Mouse (Mus musculus) layer of hippocampus, adult 18-20 months (tissue): Measurements from ENCODE around the gene Utrn. TPM values are rescaled to one million over a fixed set of nuclear protein-coding genes. Genes with fewer than 3 reads are reported as not detected.

Experiments
- DNase-seq, 2 experiments: peaks; one replicate each; pipeline ENCODE4 v3.0.0; 2022; ENCODE audit warnings: low spot score in 2 of 2
- total RNA-seq, 2 experiments: library from RNA; stranded (reverse); gene quantifications; 2 replicates each; pipeline ENCODE4 v1.2.3; 2021

The Utrn gene
- total RNA-seq, 2 experiments from 2014 or later = 32.8 to 34.3 TPM

DNA sequence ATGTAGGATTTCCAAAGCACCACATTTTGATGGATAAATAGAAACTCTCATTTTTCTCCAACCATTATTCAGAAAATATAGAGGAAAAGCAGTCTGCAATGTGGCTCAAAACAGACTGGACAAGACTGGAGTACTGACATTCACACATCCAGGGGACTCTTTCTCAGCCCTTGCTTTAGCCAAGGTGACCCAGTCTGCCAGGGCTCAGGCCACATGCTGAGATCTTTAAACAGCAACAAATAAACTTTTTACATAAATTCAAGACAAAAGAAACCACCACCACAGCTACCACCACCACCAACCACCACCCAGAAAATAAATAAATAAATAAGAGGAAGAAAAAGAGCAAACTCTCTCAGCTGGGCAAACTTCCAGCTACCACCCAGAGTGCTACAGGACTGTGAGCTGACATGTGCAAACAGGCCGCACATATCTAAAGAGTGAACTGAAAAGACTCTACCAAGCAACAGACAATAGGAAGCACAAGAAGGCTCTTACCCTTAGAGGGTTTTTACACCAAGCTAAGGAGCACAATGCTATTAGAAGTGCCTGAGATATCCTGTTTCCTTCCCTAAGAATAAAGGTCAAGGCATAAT lies 319.1 kb downstream of the Utrn start:
- DNase-seq = no peak

DNA sequence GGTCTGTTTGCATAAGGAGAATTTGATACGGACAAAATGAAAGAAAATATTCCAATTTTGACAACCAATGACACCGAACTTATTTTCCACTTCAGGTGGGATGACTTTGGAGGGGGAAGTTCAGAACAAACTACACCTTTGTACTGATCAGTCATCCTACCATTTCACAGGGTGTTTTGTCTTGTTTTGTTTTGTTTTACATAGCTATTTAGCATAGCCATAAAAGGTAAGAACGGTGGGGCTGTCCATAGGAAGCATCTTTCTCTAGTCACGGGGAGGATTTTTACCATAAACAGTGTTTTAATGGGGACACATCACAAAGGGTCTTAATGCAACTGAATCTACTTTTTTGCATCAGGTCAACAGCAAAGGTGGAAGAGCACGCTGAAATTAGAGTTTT lies 319.9 kb downstream of the Utrn start:
- no peak for DNase-seq

DNA sequence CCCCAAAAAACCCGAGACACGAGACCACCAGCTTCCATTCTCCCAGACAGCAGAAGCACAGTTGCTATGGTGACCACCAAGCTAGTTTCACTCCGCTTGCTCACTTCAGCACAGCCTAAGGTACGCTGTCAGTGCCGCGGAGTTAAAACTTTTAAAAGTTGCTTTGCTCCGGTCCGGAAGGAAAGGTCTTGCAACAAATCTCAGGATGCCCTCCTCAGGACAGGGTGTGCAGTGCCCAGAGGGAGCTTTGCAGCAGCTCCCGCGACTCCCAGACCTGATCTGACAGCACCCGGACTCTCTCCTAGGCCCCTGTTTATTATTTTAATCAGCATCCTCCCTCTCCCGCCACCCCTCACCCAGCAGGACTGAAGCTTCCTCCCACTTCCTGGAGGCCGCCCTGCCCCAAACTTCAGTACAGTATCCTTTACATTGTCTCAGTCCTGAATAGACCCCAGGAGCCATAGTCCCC lies 320.5 kb downstream of the Utrn start:
- DNase-seq = peak in 1 of 2 experiments; percentile 14

DNA sequence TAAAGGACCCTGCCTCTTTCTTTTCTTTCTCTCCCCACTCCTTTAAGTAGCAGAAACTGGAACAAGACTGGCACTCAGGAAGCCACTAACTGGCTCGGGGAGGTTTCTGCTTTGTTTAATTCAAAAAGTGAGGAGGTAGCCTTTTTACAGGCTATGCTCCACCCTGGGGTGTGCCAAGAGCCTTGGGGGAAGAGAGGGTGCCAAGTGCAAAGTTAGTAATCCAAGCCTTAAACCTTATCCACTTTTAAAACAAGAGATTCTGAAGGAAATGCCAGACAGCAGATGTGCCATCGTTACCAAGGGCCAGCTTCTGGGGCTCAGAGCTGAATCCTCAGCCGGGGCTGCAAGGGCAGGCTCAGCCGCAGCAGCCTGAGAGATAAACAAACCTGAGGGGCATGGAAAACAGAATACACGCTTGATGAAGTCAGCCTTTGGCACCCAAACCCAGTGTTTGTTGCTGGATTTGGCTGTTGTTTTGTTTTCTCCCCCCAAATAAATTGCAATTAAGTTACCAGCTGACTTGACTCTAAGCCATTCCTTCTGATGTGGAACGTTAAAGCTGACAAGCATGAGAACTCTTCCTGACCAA lies 322.0 kb downstream of the Utrn start:
- DNase-seq = peak in 1 of 2 experiments; percentile 4

DNA sequence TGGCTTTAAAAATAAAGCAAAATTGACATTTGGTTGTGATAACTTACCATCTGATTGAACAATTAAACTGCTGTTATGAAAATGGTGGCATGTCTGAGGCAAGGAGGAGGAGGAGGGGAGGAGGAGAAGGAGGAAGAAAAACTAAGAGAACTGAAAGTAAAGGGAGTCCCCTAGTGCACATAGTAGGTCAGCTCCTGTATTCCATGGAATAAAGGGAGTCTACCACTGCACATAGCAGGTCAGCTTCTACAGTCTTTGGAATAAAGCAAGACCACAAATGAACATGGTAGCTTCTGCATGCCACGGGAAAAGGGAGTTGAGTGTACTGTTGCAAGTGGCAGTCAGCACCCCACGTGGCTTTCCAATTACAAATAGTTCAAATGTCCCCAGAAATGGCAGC lies 323.7 kb downstream of the Utrn start:
- DNase-seq = no peak

DNA sequence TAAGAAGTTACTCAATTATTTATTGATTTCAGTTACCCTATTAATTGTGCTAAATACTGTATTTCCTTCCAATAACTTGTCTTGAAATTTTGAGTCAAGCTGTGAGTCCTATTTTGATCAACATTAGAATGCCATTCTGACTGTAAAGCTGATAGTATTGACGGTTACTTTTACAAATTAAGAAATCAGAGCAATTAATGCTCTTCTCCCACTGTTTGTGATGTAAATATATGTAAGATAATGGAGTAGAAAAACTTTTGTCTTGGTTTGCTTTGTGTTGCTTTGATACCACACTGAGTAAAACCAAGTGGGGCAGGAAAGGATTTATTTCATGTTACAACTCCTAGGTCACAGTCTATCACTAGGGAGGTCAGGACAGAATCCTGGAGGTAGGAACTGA lies 327.4 kb downstream of the Utrn start:
- DNase-seq = no peak

DNA sequence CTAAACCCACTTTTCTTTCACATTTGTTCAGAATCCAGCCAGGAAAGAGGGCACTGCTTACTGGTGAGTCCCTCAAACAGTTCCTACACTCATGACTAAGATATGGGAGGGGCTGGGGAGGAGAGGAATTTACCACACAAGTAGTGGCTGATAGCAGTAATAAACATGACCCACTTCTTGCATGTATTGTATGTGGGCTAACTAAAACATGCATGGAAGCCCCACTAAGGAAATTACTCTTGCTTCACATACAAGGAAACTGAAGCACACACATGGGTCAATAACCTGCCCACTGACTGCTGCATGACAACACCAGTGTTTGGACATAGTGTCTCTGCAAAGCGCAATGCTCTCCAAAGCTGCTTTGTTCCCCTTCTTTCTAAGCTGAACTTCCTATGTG lies 333.9 kb downstream of the Utrn start:
- no peak for DNase-seq

DNA sequence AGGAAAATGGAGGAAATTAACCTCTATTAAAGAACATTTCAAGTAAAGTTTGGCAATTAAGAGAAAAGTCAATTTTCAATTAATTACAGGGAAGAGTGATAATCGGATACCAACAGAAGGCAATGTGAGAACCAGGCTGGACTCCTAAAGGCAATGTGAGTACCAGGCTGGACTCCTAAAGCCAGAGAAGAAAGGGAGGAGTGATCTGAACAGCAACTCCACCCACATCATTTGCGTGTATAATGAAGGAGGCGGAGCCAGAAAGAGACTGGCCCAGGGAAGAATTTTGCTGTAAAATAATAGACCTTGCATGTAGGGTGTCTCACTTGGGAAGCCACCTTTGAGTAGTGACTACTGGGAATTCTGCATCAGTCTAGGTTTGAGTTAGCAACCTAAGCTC lies 334.4 kb downstream of the Utrn start:
- DNase-seq = no peak

DNA sequence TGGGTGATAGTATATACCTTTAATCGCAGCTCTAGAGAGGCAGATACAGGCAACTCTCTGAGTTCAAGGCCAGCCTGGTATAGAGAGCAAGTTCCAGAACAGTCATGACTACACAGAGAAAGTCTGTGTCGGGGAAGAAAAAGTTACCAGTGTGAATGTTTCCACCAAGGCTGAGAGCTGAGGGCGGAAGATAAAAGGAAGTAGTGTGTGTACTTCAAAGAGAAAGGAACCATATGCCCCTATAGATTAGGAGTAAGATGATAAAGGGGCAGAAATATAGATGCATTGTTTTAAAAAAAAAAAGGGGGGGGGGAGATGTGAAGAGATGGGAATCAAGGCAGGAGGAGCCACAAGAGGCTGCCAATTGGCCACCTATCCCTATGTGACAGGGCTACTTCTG lies 334.9 kb downstream of the Utrn start:
- no peak for DNase-seq

DNA sequence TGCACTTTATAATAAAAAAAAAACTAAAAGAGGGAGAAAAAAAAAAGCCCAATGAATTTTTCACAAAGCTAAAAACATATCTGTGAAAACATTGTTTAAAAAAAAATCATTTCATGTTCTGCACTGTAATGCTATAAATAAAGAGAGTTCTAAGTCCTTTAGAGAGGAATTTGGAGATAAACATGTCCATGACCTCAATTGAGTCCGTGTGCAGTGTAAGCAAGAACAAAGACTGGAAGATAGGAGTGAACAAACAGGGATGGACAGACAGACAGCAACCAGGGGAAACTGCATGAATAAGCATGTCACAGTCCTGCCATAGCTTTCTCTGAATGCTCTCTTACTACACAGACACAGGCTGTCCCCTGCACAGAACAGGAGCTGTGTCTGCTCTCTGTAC lies 347.1 kb downstream of the Utrn start:
- no peak for DNase-seq

DNA sequence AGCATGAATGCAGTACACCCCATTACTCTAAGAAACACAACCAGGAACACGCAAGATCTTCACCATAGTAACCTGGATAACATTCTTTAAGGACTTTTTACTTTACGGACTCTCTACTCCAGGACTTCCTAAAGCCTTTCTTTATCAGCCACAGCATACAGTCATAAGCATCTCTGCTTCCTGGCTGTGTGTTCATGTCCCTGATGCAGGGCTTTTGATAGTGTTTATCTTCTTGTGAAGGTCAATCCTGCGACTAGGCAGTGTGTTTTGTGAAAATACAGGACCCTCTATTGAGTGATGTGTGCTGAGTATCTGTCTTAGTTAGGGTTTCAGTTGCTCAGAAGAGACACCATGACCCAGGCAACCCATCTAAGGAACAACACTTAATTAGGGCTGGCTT lies 351.0 kb downstream of the Utrn start:
- no peak for DNase-seq

DNA sequence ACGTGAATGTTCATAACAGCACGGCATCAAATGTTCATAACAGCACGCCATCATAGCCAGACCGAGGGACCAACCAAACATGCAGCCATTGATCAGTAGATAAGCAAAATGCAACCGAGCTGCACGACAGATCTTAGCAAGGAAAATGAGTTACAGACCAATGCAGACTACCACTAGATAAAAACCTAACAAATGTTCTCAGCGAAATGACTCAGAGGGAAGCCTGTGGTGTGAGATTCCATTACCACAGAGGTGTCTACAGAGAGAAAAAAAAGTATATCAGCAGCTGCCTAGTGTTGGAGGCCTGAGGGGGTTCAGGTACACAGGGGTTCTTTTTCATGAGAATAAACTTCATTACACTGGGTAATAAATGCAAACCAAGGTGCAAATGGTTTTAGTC lies 363.6 kb downstream of the Utrn start:
- no peak for DNase-seq

DNA sequence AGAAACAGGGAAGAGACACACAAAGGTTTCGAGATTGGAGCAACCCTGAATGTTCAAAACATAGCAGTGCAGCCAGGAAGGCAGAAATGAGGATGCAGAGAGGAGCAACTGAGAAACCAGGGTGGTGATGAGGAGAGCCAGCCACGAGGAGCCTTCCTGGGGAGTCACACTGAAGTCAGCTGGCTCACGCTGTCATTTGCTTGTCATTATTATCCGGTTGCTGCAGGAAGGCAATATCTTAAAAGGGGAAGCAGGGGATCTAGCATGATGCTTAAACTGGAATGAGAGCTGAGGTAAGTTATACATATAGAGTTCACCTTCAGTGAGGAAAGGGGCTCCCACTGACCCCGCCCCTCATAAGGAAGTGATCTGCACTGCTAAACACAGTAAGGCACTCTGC lies 368.7 kb downstream of the Utrn start:
- no peak for DNase-seq

DNA sequence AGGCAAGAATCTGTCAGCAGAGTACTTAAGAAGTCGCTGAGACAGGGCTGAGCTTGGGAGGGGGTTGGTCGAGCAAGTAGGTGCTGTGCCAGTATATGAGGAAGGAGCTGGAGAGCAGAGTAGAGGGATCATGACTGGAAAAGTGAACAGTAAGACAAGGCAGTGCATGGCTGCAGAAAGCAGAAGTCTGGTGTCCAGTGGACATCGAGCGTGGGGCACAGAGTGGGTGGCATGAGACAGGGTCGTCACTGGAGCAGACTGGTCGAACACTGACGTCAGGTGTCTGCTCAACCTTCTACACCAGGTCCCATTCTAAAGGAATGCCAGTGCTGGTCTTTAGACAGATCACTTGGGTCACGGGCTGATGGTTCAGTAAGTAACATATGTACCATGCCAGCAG lies 371.6 kb downstream of the Utrn start:
- no peak for DNase-seq

DNA sequence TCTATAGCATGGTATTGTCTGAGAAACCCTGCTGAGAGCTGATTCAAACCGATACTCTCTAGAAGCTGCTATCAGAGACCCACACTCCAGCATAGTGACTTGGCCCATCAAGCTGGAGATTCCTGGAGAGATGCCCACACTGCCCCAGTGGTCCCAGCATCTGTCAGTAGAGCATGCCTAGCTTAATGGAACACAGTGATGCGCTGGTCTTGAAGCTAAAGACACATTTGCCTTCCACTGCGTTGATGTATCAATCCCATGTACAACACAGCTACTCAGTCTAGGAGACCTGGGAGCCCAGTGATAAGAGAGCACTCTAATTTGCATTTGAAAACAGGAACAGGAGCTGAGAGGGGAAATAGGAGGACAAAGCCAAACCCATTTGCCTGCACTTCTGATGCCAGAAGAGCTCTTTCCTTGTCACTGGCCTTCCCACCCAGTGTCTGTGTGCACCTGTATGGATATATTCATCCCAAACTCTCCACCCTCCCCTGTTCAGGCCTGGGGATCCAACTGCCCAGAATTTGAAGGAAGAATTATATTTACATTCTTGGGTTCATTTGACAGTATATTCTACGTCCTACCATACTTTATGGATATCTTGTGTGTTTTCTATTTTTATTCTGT lies 379.5 kb downstream of the Utrn start:
- DNase-seq = no peak

DNA sequence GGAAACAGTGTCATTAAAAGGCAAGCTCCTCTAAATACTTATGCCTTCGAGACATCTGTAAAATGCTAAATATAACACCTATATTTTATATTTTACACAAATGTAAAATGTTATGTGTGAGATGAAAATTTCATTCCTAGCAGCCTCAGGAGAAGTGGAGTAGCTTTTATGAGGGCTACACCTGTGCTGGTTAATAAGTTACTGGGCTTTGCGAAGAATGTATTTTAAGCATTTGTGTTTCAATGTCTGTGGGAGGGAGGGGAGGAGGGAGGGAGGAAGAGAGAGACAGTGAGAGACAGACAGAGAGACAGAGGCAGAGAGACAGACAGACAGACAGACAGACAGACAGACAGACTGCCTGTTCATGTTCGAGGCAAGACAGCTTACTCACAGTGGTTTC lies 380.6 kb downstream of the Utrn start:
- no peak for DNase-seq

DNA sequence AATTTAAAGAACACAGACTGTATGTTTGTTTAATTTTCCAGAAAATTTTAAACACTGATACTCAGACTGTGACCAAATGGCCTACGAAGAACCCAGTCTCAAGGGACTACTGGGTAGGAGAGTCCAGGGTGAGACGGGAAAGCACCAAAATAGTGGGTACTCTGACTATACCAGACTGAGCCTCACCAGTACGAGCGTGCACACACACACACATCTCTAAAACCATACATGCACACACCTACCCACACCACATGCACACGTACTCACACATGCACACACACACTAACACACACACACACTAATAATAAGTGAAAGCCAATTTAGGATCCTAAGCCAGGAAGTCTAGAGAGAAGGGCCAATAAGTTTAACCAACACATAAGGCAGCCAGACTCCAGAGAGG lies 381.0 kb downstream of the Utrn start:
- DNase-seq = no peak

DNA sequence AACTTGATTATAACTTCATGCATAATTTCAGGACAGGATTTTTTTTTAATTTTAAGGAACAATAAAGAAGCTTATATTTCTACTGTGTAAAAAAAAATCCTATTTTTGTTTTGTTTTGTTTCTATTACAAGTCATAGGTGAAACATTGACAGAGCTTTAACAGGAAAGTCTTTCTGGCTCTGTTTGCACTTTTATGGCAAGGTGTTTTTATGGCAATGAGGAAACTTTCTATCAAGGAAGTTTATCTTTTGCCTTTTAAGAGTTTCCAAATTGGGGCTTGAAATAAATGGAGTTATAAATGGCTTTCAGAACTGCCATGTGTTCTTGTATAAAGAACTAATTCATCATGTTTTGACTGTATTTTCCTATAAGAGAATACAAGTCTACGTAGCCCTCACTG lies 385.7 kb downstream of the Utrn start:
- no peak for DNase-seq

DNA sequence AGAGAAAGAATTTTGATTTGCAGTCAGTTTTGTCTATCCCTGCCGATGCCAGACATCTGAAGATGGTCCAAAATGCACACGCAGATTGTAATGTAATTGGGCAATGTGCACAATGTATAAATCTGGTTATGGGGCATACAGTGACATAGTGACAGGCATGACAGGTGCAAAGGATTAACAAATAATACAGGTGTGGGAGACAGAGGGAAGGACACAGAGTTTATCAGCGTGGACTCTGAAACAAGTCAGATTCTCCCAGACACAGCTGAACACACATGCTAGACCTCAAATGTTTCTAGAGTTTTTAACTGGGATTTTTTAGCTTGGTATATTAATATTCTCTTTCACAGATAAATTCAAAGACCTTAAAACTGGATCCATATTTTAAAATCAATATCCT lies 386.2 kb downstream of the Utrn start:
- no peak for DNase-seq

DNA sequence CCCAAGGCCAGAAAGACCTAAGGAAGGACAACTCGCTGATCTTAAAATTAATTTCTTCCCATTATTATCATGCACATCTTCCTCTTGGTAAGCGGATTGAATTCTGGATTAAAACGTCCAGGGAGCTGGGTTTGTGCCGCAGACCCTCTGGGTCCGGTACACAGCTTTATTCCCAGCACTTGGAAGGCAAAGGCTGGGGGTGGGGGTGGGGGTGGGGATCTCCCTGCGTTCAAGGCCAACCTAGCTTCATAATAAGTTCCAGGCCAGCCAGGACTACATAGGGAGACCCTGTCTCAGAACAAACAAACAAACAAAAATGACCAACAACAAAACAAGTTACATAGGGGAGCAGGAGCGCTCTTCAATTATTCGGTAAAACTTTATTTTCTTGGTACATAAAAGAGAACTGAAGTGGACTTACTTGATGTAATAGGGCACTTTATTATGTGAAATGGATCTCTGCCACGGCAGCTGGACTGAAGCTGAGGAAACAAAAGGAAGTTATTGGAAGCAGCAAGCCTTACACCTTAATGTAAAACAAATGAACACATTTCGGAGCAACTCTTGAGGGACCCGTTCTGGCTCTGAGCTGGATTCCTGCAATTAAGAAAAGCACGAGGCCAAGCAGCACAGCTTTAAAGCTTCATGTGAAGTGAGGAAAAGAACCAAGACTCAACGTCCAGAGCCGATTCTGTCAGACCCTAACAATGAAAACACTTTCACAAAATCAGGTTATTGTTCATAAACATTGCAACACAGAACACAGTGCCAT lies 394.1 kb downstream of the Utrn start:
- DNase-seq = no peak

DNA sequence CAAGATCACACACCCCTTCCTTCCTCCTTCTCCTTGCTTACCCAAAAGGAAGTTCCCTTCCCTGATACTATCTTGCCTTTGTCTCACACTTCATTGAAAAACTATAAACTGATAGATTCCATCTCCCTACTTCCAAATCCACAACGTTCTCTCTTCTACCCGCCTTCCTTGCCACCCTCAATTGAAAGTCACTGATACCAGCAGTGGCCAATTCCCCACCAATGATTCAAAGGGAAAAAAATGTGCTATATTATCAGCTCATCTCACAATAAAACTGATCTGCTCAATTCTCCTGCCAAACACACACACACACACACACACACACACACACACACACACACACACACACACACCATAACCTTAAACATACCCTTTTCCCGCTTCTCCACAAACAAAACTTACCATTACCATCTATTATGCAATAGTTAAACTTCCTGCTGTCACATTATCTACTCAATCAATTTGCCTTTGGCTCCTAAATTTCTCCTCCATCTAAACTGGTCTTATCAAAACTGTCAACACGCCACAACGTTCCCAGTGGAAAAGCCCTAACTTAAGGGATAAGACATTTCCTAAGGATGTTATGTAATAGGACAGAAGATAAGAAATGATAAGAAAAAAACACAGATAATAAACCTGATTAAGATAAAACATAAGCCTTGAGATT lies 399.6 kb downstream of the Utrn start:
- DNase-seq = no peak

DNA sequence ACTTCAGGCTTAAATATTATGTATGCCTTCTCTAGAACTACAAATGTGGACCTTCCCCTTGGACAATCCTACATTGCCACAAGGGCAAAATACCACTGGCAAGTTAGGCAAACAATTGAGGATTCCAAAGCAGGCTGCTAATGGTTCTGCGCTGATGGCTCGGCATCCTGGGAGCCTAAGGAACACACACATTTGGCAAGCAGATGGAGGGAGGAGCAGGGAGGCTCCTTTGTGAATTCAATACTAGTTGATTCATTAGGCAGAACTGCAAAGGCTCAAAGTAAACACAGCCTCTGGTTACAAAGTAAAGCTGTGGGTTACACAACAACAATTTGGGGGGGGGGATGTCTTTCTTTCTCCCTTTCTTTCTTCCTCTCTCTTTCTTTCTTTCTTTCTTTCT lies 401.6 kb downstream of the Utrn start:
- peak in 1 of 2 experiments; percentile 12 for DNase-seq
